Mouse (Mus musculus) liver, embryonic 13.5 days (tissue): ENCODE results near the gene Nr1h4. TPM values are rescaled to one million over a fixed set of nuclear protein-coding genes. Genes with fewer than 3 reads are reported as not detected.
A peak's percentile ranks its signal among the peaks of the same experiment; 100 is the strongest.

Experiments used
- ATAC-seq: fragments of 200-750 bp; cut with Nextera tagmentation; 2 replicates; pipeline ENCODE4 v1.8.0; 2017; ENCODE audit warnings: low read depth, mild to moderate bottlenecking, moderate number of reproducible peaks, moderate library complexity
- DNase-seq: peaks from one replicate; pipeline ENCODE4 v3.0.0; 2022
- H3K27ac ChIP-seq: fragments of 300-500 bp; sonication (generic); 2 replicates; pipeline ENCODE4 v1.5.1; 2015; ENCODE audit warnings: moderate library complexity, mild to moderate bottlenecking, inconsistent platforms
- H3K27me3 ChIP-seq: fragments of 300-500 bp; sonication (generic); 2 replicates; pipeline ENCODE4 v1.6.1; 2015; ENCODE audit warnings: mild to moderate bottlenecking, inconsistent platforms
- H3K36me3 ChIP-seq: fragments of 300-500 bp; sonication (generic); 2 replicates; pipeline ENCODE4 v1.6.1; 2015; ENCODE audit warnings: mild to moderate bottlenecking, inconsistent platforms
- H3K4me1 ChIP-seq: fragments of 300-500 bp; sonication (generic); replicated peaks from 2 replicates; pipeline ENCODE4 v1.6.1; 2015; ENCODE audit warnings: inconsistent platforms
- H3K4me2 ChIP-seq: fragments of 300-500 bp; sonication (generic); 2 replicates; pipeline ENCODE4 v1.6.1; 2015; ENCODE audit warnings: inconsistent platforms, mild to moderate bottlenecking, moderate library complexity
- H3K4me3 ChIP-seq: fragments of 300-500 bp; sonication (generic); replicated peaks from 2 replicates; pipeline ENCODE4 v1.5.1; 2015; ENCODE audit warnings: mild to moderate bottlenecking, inconsistent platforms
- H3K9ac ChIP-seq: fragments of 300-500 bp; sonication (generic); 2 replicates; pipeline ENCODE4 v1.6.1; 2015; ENCODE audit warnings: mild to moderate bottlenecking, inconsistent platforms
- H3K9me3 ChIP-seq: fragments of 300-500 bp; sonication (generic); replicated peaks from 2 replicates; pipeline ENCODE4 v1.6.1; 2016; ENCODE audit warnings: inconsistent platforms
- WGBS: fragments of 180-500 bp; shearing (Covaris S2); methylation state at CpG from one replicate; pipeline ENCODE4 v1.1.7; 2015; ENCODE audit not compliant: insufficient replicate concordance; 5-methylcytosine and 5-hydroxymethylcytosine counted together
- polyA plus RNA-seq: library from polyadenylated mRNA; unstranded; fragments of >200 nt; fragmentation: Nextera tagmentation; extraction: Ambion mirVana; gene quantifications from 2 replicates; pipeline ENCODE4 v1.2.1, GENCODE M21; 2015

Gene Nr1h4
- polyA plus RNA-seq, 1 experiment from 2014 or later: 2.9 TPM

- Histone ChIP-seq H3K4me2 (no peak overlapping the region), H3K4me3 (no peak overlapping the region), H3K27ac (no peak overlapping the region), H3K4me1 (peaks cover 9% of the 10 kb centered on the region), H3K9ac (no peak overlapping the region), H3K27me3 (no peaks in the 10 kb centered on the region), H3K9me3 (no peaks in the 10 kb centered on the region), H3K36me3 (no peaks in the 10 kb centered on the region)
- peak; percentile 47; the same call in 1 of the 2 replicates for ATAC-seq
- 39% methylated on average over 9 of the region's 9 CpGs for WGBS
- no peak for DNase-seq
These were observed 11.5 kb downstream of the Nr1h4 start for GRCm38 (mm10) chr10:89521790-89522431.

- no peaks in the 10 kb centered on the region for H3K9me3 ChIP-seq
- no peak overlapping the region for H3K4me2 ChIP-seq
- WGBS: 64% methylated on average over 4 of the region's 4 CpGs
- H3K36me3 ChIP-seq: no peaks in the 10 kb centered on the region
- no peak for DNase-seq
- ATAC-seq: no peak
- H3K27me3 ChIP-seq: no peaks in the 10 kb centered on the region
- H3K27ac ChIP-seq: no peak overlapping the region
- H3K4me1 ChIP-seq: peaks cover 9% of the 10 kb centered on the region
- no peak overlapping the region for H3K4me3 ChIP-seq
- H3K9ac ChIP-seq: no peak overlapping the region
These were observed 13.0 kb downstream of the Nr1h4 start for GRCm38 (mm10) chr10:89520381-89520780.

GRCm38 (mm10) chr10:89519226-89519625 lies 14.2 kb downstream of the Nr1h4 start:
- Histone ChIP-seq H3K4me3 (no peak overlapping the region), H3K4me1 (peaks cover 9% of the 10 kb centered on the region), H3K9me3 (no peaks in the 10 kb centered on the region), H3K9ac (no peak overlapping the region), H3K27me3 (no peaks in the 10 kb centered on the region), H3K36me3 (no peaks in the 10 kb centered on the region), H3K27ac (peak overlapping the region; percentile 24; the same call in 1 of the 2 replicates), H3K4me2 (no peak overlapping the region)
- ATAC-seq: peak; percentile 58; the same call in 1 of the 2 replicates
- 55% methylated on average over 4 of the region's 4 CpGs for WGBS
- DNase-seq: no peak

GRCm38 (mm10) chr10:89518365-89518764 lies 15.0 kb downstream of the Nr1h4 start:
- Histone ChIP-seq H3K9me3 (no peaks in the 10 kb centered on the region), H3K9ac (no peak overlapping the region), H3K27me3 (no peaks in the 10 kb centered on the region), H3K27ac (no peak overlapping the region), H3K4me3 (no peak overlapping the region), H3K4me2 (no peak overlapping the region), H3K36me3 (no peaks in the 10 kb centered on the region), H3K4me1 (peaks cover 9% of the 10 kb centered on the region)
- DNase-seq (no peak), ATAC-seq (no peak)
- WGBS: 56% methylated on average over 2 of the region's 2 CpGs

GRCm38 (mm10) chr10:89515813-89516212 lies 17.6 kb downstream of the Nr1h4 start:
- no peak overlapping the region for H3K9ac ChIP-seq
- no peak for DNase-seq
- no peak overlapping the region for H3K4me2 ChIP-seq
- H3K36me3 ChIP-seq: no peaks in the 10 kb centered on the region
- H3K9me3 ChIP-seq: no peaks in the 10 kb centered on the region
- no peak overlapping the region for H3K4me3 ChIP-seq
- no peak overlapping the region for H3K27ac ChIP-seq
- H3K4me1 ChIP-seq: no peaks in the 10 kb centered on the region; the same call in 1 of the 2 replicates
- no peak for ATAC-seq
- H3K27me3 ChIP-seq: no peaks in the 10 kb centered on the region
- 59% methylated on average over 2 of the region's 2 CpGs for WGBS

GRCm38 (mm10) chr10:89512562-89512961 lies 20.8 kb downstream of the Nr1h4 start:
- Histone ChIP-seq H3K27ac (no peak overlapping the region), H3K4me1 (peaks cover 8% of the 10 kb centered on the region), H3K9me3 (no peaks in the 10 kb centered on the region), H3K27me3 (no peaks in the 10 kb centered on the region), H3K4me2 (no peak overlapping the region), H3K36me3 (no peaks in the 10 kb centered on the region), H3K4me3 (no peak overlapping the region), H3K9ac (no peak overlapping the region)
- ATAC-seq (no peak), DNase-seq (no peak)
- WGBS: 60% methylated on average over 6 of the region's 6 CpGs

- Histone ChIP-seq H3K4me1 (peaks cover 8% of the 10 kb centered on the region), H3K9ac (no peak overlapping the region), H3K4me2 (no peak overlapping the region), H3K27ac (no peak overlapping the region), H3K27me3 (no peaks in the 10 kb centered on the region), H3K9me3 (no peaks in the 10 kb centered on the region), H3K36me3 (no peaks in the 10 kb centered on the region), H3K4me3 (no peak overlapping the region)
- ATAC-seq: no peak
- DNase-seq: no peak
- 63% methylated on average over 2 of the region's 2 CpGs for WGBS
These were observed 22.8 kb downstream of the Nr1h4 start for GRCm38 (mm10) chr10:89510547-89510946.

GRCm38 (mm10) chr10:89508567-89508966 lies 24.8 kb downstream of the Nr1h4 start:
- Histone ChIP-seq H3K4me1 (peaks cover 8% of the 10 kb centered on the region), H3K27me3 (no peaks in the 10 kb centered on the region), H3K9me3 (no peaks in the 10 kb centered on the region), H3K36me3 (no peaks in the 10 kb centered on the region), H3K9ac (no peak overlapping the region), H3K4me3 (no peak overlapping the region), H3K4me2 (no peak overlapping the region), H3K27ac (no peak overlapping the region)
- 76% methylated on average over 2 of the region's 2 CpGs for WGBS
- DNase-seq: no peak
- 0 out of 2 replicates have a peak, but pooled peaks have one; percentile 23 for ATAC-seq

GRCm38 (mm10) chr10:89506479-89506878 lies 26.9 kb downstream of the Nr1h4 start:
- H3K4me2 ChIP-seq: peak overlapping the region; percentile 10; the same call in 1 of the 2 replicates
- peaks cover 8% of the 10 kb centered on the region for H3K4me1 ChIP-seq
- no peak overlapping the region for H3K27ac ChIP-seq
- WGBS: 66% methylated on average over 9 of the region's 9 CpGs
- ATAC-seq (no peak), DNase-seq (no peak)
- H3K4me3 ChIP-seq: no peak overlapping the region
- H3K9ac ChIP-seq: no peak overlapping the region
- H3K27me3 ChIP-seq: no peaks in the 10 kb centered on the region
- no peaks in the 10 kb centered on the region for H3K36me3 ChIP-seq
- no peaks in the 10 kb centered on the region for H3K9me3 ChIP-seq

GRCm38 (mm10) chr10:89505592-89505955 lies 27.8 kb downstream of the Nr1h4 start:
- 77% methylated on average over 5 of the region's 5 CpGs for WGBS
- no peak for DNase-seq
- H3K4me3 ChIP-seq: no peak overlapping the region
- no peak overlapping the region for H3K27ac ChIP-seq
- H3K4me1 ChIP-seq: peaks cover 8% of the 10 kb centered on the region
- H3K9me3 ChIP-seq: no peaks in the 10 kb centered on the region
- ATAC-seq: no peak
- H3K9ac ChIP-seq: no peak overlapping the region
- no peak overlapping the region for H3K4me2 ChIP-seq
- no peaks in the 10 kb centered on the region for H3K27me3 ChIP-seq
- no peaks in the 10 kb centered on the region for H3K36me3 ChIP-seq

- 70% methylated on average over 10 of the region's 10 CpGs for WGBS
- Histone ChIP-seq H3K27me3 (no peaks in the 10 kb centered on the region), H3K4me1 (peaks cover 8% of the 10 kb centered on the region), H3K27ac (no peak overlapping the region), H3K36me3 (no peaks in the 10 kb centered on the region), H3K4me2 (no peak overlapping the region), H3K9me3 (no peaks in the 10 kb centered on the region), H3K4me3 (no peak overlapping the region), H3K9ac (no peak overlapping the region)
- no peak for DNase-seq
- no peak for ATAC-seq
These were observed 28.3 kb downstream of the Nr1h4 start for GRCm38 (mm10) chr10:89504952-89505591.
